Mouse (Mus musculus) myocyte (in vitro differentiated cells): ENCODE measurements around the gene Sox9.

ENCODE experiments used
- MAX ChIP-seq: IDR thresholded peaks from one replicate; pipeline ENCODE4 v1.6.1; 2011; ENCODE audit warnings: low read depth, mild to moderate bottlenecking, control low read depth
- POLR2A ChIP-seq: IDR thresholded peaks from one replicate; pipeline ENCODE4 v1.6.1; 2011; ENCODE audit warnings: low read depth, mild to moderate bottlenecking, control low read depth, moderate library complexity; ENCODE audit not compliant: insufficient read length
- POLR2AphosphoS2 ChIP-seq: IDR thresholded peaks from one replicate; pipeline ENCODE4 v1.6.1; 2011; ENCODE audit warnings: low read depth, control low read depth; ENCODE audit not compliant: insufficient read length
- SRF ChIP-seq: IDR thresholded peaks from one replicate; pipeline ENCODE4 v1.6.1; 2011; ENCODE audit warnings: low read depth; ENCODE audit not compliant: control insufficient read depth, insufficient read length
- TCF12 ChIP-seq: IDR thresholded peaks from one replicate; pipeline ENCODE4 v1.6.1; 2011; ENCODE audit warnings: mild to moderate bottlenecking, control low read depth; ENCODE audit not compliant: poor library complexity, insufficient read depth, severe bottlenecking
- USF1 ChIP-seq: IDR thresholded peaks from one replicate; pipeline ENCODE4 v1.6.1; 2011; ENCODE audit warnings: low read depth, mild to moderate bottlenecking, control low read depth, moderate library complexity

GRCm38 (mm10) chr11:112826193-112827043 is 44.4 kb downstream of the Sox9 start:
- TF ChIP-seq SRF (no peak), POLR2A (no peak), POLR2AphosphoS2 (no peak), MAX (no peak), USF1 (no peak), TCF12 (no peak)
